Mouse (Mus musculus) T-cell, adult 66 days (primary cell): Measurements from ENCODE around the gene Tcf23. TPM values are rescaled to one million over a fixed set of nuclear protein-coding genes. Genes with fewer than 3 reads are reported as not detected.

Experiments used
- total RNA-seq, 2 experiments: library from RNA; stranded (reverse); gene quantifications; 3 replicates in 1 of 2; 4 replicates in 1 of 2; pipeline ENCODE4 v1.2.4; 2023

The Tcf23 gene
- not detected for total RNA-seq

GRCm38 (mm10) chr5:30968416-30968815, at the start of gene Tcf23:
TSS of gene Tcf23 (plus strand) at chr5:30968662.

DNA sequence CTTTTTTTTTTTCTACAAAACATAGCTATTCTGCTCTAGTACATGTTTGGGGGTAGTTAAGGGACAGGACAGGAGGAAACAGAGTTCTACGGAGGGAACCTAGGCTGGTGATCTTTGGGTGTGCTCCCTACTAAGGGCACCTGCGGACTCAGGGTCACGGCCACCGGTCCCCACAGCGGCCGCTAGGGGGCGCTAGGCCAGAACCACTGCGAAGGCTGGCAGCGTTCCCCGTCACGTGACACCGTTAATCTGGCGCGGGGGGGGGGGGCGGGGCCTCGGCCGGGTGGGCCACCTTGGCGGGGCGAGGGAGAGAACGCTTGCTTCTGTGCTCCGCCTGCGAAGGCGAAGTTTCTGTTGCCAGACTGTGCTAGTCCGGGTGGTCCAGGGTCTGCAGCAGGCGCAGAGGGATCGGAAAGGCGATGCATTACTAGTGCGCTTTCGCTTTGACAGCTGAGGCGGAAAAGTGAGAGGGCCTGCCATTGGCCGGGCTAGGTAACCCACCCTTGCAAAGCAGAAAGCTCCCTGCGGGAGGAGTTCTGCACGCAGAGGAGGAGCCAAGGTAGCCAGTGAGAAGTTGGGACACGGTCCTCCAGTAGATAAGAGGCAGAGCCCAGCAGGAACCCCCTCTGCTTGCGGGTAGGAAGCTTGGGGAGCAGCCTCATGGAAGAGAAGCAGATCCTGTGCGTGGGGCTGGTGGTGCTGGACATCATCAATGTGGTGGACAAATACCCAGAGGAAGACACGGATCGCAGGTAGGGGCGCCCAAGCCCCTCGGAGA, 47.0 kb upstream of the Tcf23 start, which contains the start of gene Khk:
Gene Khk (plus strand): TSS at position 176 of the 778 bp plus-strand sequence.

GRCm38 (mm10) chr5:30944956-30945781, 23.3 kb upstream of the Tcf23 start, which contains the start of gene Cgref1:
TSS of gene Cgref1 (minus strand) at chr5:30945591.

GRCm38 (mm10) chr5:30959966-30960501, 8.4 kb upstream of the Tcf23 start, which contains the start of gene Preb:
TSS of gene Preb (minus strand) at chr5:30960361.

Other genes with a start within 250 kb of the Tcf23 start
- 10 to 100 TPM in 1 of 2 experiments, 1 to 10 TPM in 1; 9.5 to 16.2 TPM for gene Mapre3, start 154.0 kb upstream of the Tcf23 start, total RNA-seq
- gene Tmem214, start 100.7 kb upstream of the Tcf23 start, total RNA-seq, result 10 to 100 TPM; 40.7 to 42.2 TPM
- 10 to 100 TPM; 11.7 to 12.2 TPM for gene Agbl5, start 80.0 kb upstream of the Tcf23 start, total RNA-seq
- 100 to 1,000 TPM; 146 to 177 TPM for gene Ost4, start 60.9 kb upstream of the Tcf23 start, total RNA-seq
- 1 to 10 TPM; 3.5 to 4.3 TPM for gene Emilin1, start 55.3 kb upstream of the Tcf23 start, total RNA-seq
- 10 to 100 TPM; 13.9 to 16.4 TPM for gene Khk, start 47.2 kb upstream of the Tcf23 start, total RNA-seq
- not detected for gene Cgref1, start 23.1 kb upstream of the Tcf23 start, total RNA-seq
- gene Preb, start 8.3 kb upstream of the Tcf23 start, total RNA-seq, result 100 to 1,000 TPM; 180 to 181 TPM
- gene Atraid, start 79.7 kb downstream of the Tcf23 start, total RNA-seq, result 10 to 100 TPM; 28.9 to 36.2 TPM
- 10 to 100 TPM; 11.3 to 11.4 TPM for gene Slc5a6, start 80.3 kb downstream of the Tcf23 start, total RNA-seq
- 10 to 100 TPM; 57.5 to 68.5 TPM for gene Cad, start 86.1 kb downstream of the Tcf23 start, total RNA-seq
- gene Dnajc5g, start 137.6 kb downstream of the Tcf23 start, total RNA-seq, result not detected
- gene Slc30a3, start 139.6 kb downstream of the Tcf23 start, total RNA-seq, result under 1 TPM in 1 of 2 experiments, not detected in 1; 0.30 TPM
- gene Trim54, start 148.1 kb downstream of the Tcf23 start, total RNA-seq, result not detected
- not detected for gene Ucn, start 170.2 kb downstream of the Tcf23 start, total RNA-seq
- gene Mpv17, start 185.6 kb downstream of the Tcf23 start, total RNA-seq, result 10 to 100 TPM; 19.5 to 25.3 TPM
- gene Gm29609, start 211.2 kb downstream of the Tcf23 start, total RNA-seq, result 1 to 10 TPM; 7.3 to 7.7 TPM
- gene Gtf3c2, start 211.5 kb downstream of the Tcf23 start, total RNA-seq, result 100 to 1,000 TPM; 163 to 187 TPM
- gene Snx17, start 224.6 kb downstream of the Tcf23 start, total RNA-seq, result 10 to 100 TPM; 72.2 to 74.2 TPM
- 10 to 100 TPM; 38.2 to 38.9 TPM for gene Eif2b4, start 224.8 kb downstream of the Tcf23 start, total RNA-seq
- 10 to 100 TPM; 31.7 to 31.8 TPM for gene Zfp513, start 233.6 kb downstream of the Tcf23 start, total RNA-seq